Mouse (Mus musculus) CH12.LX (cell line): Measurements from ENCODE around the gene Stt3b. TPM values are rescaled to one million over a fixed set of nuclear protein-coding genes. Genes with fewer than 3 reads are reported as not detected.

Experiments used
- DNase-seq: peaks from one replicate; pipeline ENCODE4 v3.0.0-alpha.2; 2013; ENCODE audit errors: extremely low read depth
- H3K27ac ChIP-seq: 2 replicates; pipeline ENCODE4 v1.5.1; 2012; ENCODE audit warnings: low read depth, mild to moderate bottlenecking, control low read depth, moderate library complexity; ENCODE audit not compliant: insufficient read depth
- H3K27me3 ChIP-seq: replicated peaks from 2 replicates; pipeline ENCODE3; 2012; ENCODE audit warnings: inconsistent platforms
- H3K36me3 ChIP-seq, 2 experiments: replicated peaks in 1 of 2; 2 replicates each; pipeline versions ENCODE3 to v1.6.1; 2012; ENCODE audit warnings: inconsistent platforms in 1 of 2, low read length in 1 of 2, mild to moderate bottlenecking in 1 of 2, mixed read lengths in 1 of 2, moderate library complexity in 1 of 2; ENCODE audit not compliant: control insufficient read depth in 1 of 2, insufficient read depth in 1 of 2
- H3K4me1 ChIP-seq, 2 experiments: 2 replicates each; pipeline ENCODE4 v1.6.1; 2012; ENCODE audit warnings: inconsistent platforms in 1 of 2, moderate library complexity in 1 of 2; ENCODE audit not compliant: insufficient read depth in 2 of 2, control insufficient read depth in 1 of 2
- H3K4me2 ChIP-seq: 2 replicates; pipeline ENCODE4 v1.6.1; 2012; ENCODE audit warnings: low read depth, mild to moderate bottlenecking, control low read depth; ENCODE audit not compliant: poor library complexity, insufficient read depth, severe bottlenecking
- H3K4me3 ChIP-seq, 3 experiments: fragments of 150-350 bp in 1 of 3; sonication (generic) in 1 of 3; replicated peaks in 1 of 3; 2 replicates each; pipeline versions ENCODE3 to v1.5.1; 2011 to 2012; ENCODE audit warnings: low read depth in 2 of 3, low read length in 2 of 3, mild to moderate bottlenecking in 2 of 3, moderate library complexity in 2 of 3, control low read depth in 1 of 3, improper control_type of control experiment in 1 of 3, inconsistent platforms in 1 of 3, mixed read lengths in 1 of 3; ENCODE audit not compliant: poor library complexity in 1 of 3
- H3K79me2 ChIP-seq: replicated peaks from 2 replicates; pipeline ENCODE4 v1.6.1; 2012; ENCODE audit warnings: mild to moderate bottlenecking, moderate library complexity; ENCODE audit not compliant: control insufficient read depth, poor library complexity, insufficient read depth, severe bottlenecking; ENCODE audit errors: extremely low read depth
- H3K9ac ChIP-seq: 2 replicates; pipeline ENCODE4 v1.6.1; 2012; ENCODE audit warnings: low read depth, mild to moderate bottlenecking, control low read depth, moderate library complexity; ENCODE audit not compliant: insufficient read depth
- H3K9me3 ChIP-seq: replicated peaks from 2 replicates; pipeline ENCODE3; 2012; ENCODE audit warnings: low read length, inconsistent platforms, mixed read lengths
- BHLHE40 ChIP-seq: IDR thresholded peaks from 2 replicates; pipeline ENCODE4 v1.6.1; 2011; ENCODE audit warnings: mild to moderate bottlenecking, low read depth, low read length, improper control_type of control experiment
- CHD2 ChIP-seq: IDR thresholded peaks from 2 replicates; pipeline ENCODE4 v1.6.1; 2011; ENCODE audit warnings: low read length, improper control_type of control experiment
- E2F4 ChIP-seq: IDR thresholded peaks from 2 replicates; pipeline ENCODE4 v1.6.1; 2011; ENCODE audit warnings: low read depth, low read length, improper control_type of control experiment; ENCODE audit not compliant: insufficient replicate concordance
- EP300 ChIP-seq: IDR thresholded peaks from 2 replicates; pipeline ENCODE4 v1.6.1; 2011; ENCODE audit warnings: low read length, improper control_type of control experiment
- JUN ChIP-seq: IDR thresholded peaks from 2 replicates; pipeline ENCODE4 v1.6.1; 2011; ENCODE audit warnings: low read depth, mild to moderate bottlenecking, low read length, improper control_type of control experiment, moderate library complexity; ENCODE audit not compliant: insufficient read depth
- MEF2A ChIP-seq: IDR thresholded peaks from 2 replicates; pipeline ENCODE4 v1.6.1; 2014; ENCODE audit warnings: low read depth, mild to moderate bottlenecking, inconsistent platforms, low read length, improper control_type of control experiment, borderline replicate concordance
- MYC ChIP-seq: IDR thresholded peaks from 2 replicates; pipeline ENCODE4 v1.6.1; 2011; ENCODE audit warnings: low read depth, mild to moderate bottlenecking, improper control_type of control experiment, low read length
- NELFE ChIP-seq: IDR thresholded peaks from 2 replicates; pipeline ENCODE4 v1.6.1; 2011; ENCODE audit warnings: low read depth, low read length, improper control_type of control experiment
- RCOR1 ChIP-seq: conservative IDR thresholded peaks from 2 replicates; pipeline ENCODE4 v1.6.1; 2012; ENCODE audit warnings: low read depth, mild to moderate bottlenecking, inconsistent platforms, low read length, improper control_type of control experiment
- SIN3A ChIP-seq: IDR thresholded peaks from 2 replicates; pipeline ENCODE4 v1.6.1; 2012; ENCODE audit warnings: low read length, improper control_type of control experiment, inconsistent platforms
- TCF12 ChIP-seq: IDR thresholded peaks from 2 replicates; pipeline ENCODE4 v1.6.1; 2014; ENCODE audit warnings: low read depth, mild to moderate bottlenecking, inconsistent platforms, low read length, improper control_type of control experiment
- UBTF ChIP-seq: IDR thresholded peaks from 2 replicates; pipeline ENCODE4 v1.6.1; 2012; ENCODE audit warnings: low read depth, mild to moderate bottlenecking, inconsistent platforms, low read length, improper control_type of control experiment, moderate library complexity
- ZKSCAN1 ChIP-seq: IDR thresholded peaks from 2 replicates; pipeline ENCODE4 v1.6.1; 2012; ENCODE audit warnings: low read depth, inconsistent platforms, low read length, improper control_type of control experiment, borderline replicate concordance
- ZNF384 ChIP-seq: IDR thresholded peaks from 2 replicates; pipeline ENCODE4 v1.6.1; 2012; ENCODE audit warnings: low read depth, low read length, improper control_type of control experiment, inconsistent platforms
- dilution Hi-C: fragments of 300-500 bp; cut with MboI; formaldehyde crosslinking; loops from 2 replicates; pipeline ENCODE4 v1.14.3; 2020; ENCODE audit warnings: low sequenced_read_pairs; ENCODE audit not compliant: extremely low pct_unique_long_range_greater_than_20kb, extremely low pct_ligation_motif_present
- in situ Hi-C: fragments of 300-500 bp; cut with MboI; formaldehyde crosslinking; loops from 3 replicates; pipeline ENCODE4 v1.14.3; 2019; ENCODE audit warnings: low sequenced_read_pairs, low pct_ligation_motif_present, low pct_unique_long_range_greater_than_20kb, mixed read lengths
- polyA plus RNA-seq: library from polyadenylated mRNA; unstranded; fragments of >175 nt; gene quantifications from 2 replicates; pipeline ENCODE4 v1.2.1, GENCODE M21; 2012; ENCODE audit warnings: low read depth; ENCODE audit not compliant: insufficient read length
- total RNA-seq, 2 experiments: library from RNA; depleted of rRNA; stranded (reverse); fragments of 300-350 nt in 1 of 2; fragments of >200 nt in 1 of 2; gene quantifications; 2 replicates each; pipeline ENCODE4 v1.2.3; 2012 to 2014

Stt3b gene
- total and polyA plus RNA-seq, 3 experiments = 103 to 155 (median 118) TPM

DNA sequence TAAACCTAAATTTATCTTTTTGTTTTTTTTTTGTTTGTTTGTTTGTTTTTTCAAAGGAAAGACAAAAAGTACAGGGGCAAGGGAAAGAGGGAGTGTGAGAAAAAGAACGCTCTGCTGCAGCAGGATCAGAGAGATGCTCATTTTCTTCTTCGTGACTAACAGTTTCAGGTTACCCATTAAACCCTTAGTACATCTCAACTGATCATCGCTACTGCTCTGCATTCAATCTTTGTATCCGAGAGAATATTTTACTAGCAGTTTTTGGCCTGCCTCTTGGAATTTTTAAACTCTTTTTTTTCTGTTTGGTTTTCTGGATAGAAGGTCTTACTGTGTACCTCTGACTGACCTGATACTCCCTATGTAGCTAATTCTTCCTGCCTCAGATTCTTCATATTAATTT, 25.8 kb downstream of the Stt3b start:
- DNase-seq = no peak
- Histone ChIP-seq H3K4me3 (no peak overlapping the region), H3K9ac (no peak overlapping the region), H3K4me2 (no peak overlapping the region), H3K27me3 (no peaks in the 10 kb centered on the region), H3K9me3 (no peaks in the 10 kb centered on the region), H3K4me1 (peaks cover 2 to 56% of the 10 kb centered on the region in 2 experiments; a peak in 3 of 4 replicates), H3K36me3 (peaks cover 7 to 61% of the 10 kb centered on the region in 2 experiments), H3K27ac (no peak overlapping the region), H3K79me2 (peaks cover 68% of the 10 kb centered on the region)
- in situ Hi-C loops = no loop called here
- TF ChIP-seq SIN3A (no peak), TCF12 (no peak), MYC (no peak), UBTF (no peak)
- dilution Hi-C loops = no loop called here

GRCm38 (mm10) chr9:115283403-115283802, 26.8 kb downstream of the Stt3b start:
- no peak overlapping the region for H3K4me2 ChIP-seq
- DNase-seq = no peak
- H3K27me3 ChIP-seq = no peaks in the 10 kb centered on the region
- H3K79me2 ChIP-seq = peaks cover 63% of the 10 kb centered on the region
- H3K9me3 ChIP-seq = no peaks in the 10 kb centered on the region
- TF ChIP-seq EP300 (no peak), CHD2 (no peak)
- no peak overlapping the region for H3K4me3 ChIP-seq
- H3K9ac ChIP-seq = no peak overlapping the region
- dilution Hi-C loops = no loop called here
- no peak overlapping the region for H3K27ac ChIP-seq
- peaks cover 2 to 50% of the 10 kb centered on the region in 2 experiments; a peak in 3 of 4 replicates for H3K4me1 ChIP-seq
- in situ Hi-C loops = no loop called here
- peaks cover 12 to 64% of the 10 kb centered on the region in 2 experiments for H3K36me3 ChIP-seq

GRCm38 (mm10) chr9:115278641-115279040, 31.6 kb downstream of the Stt3b start:
- Histone ChIP-seq H3K4me2 (no peak overlapping the region), H3K4me3 (no peak overlapping the region), H3K27ac (no peak overlapping the region), H3K27me3 (no peaks in the 10 kb centered on the region), H3K9me3 (no peaks in the 10 kb centered on the region), H3K79me2 (peaks cover 29% of the 10 kb centered on the region), H3K36me3 (peaks cover 21 to 83% of the 10 kb centered on the region in 2 experiments), H3K4me1 (peaks cover 2 to 15% of the 10 kb centered on the region in 2 experiments; a peak in 2 of 4 replicates), H3K9ac (no peak overlapping the region)
- no peak for DNase-seq
- dilution Hi-C loops (no loop called here), in situ Hi-C loops (no loop called here)
- no peak for TF ChIP-seq ZNF384
- no peak for TF ChIP-seq UBTF
- TF ChIP-seq BHLHE40 = no peak
- TF ChIP-seq ZKSCAN1 = no peak
- TF ChIP-seq MEF2A = no peak
- TF ChIP-seq NELFE = no peak
- no peak for TF ChIP-seq JUN
- TF ChIP-seq RCOR1 = no peak
- no peak for TF ChIP-seq E2F4
